Mouse (Mus musculus) olfactory bulb, adult 2 months (tissue): ENCODE data around the gene Map7d3.

Experiments
- CTCF ChIP-seq: fragments of 200-500 bp; IDR thresholded peaks from 2 replicates; pipeline ENCODE4 v1.5.1; 2012; ENCODE audit warnings: low read depth, mild to moderate bottlenecking, low read length, moderate library complexity; ENCODE audit not compliant: insufficient read depth
- POLR2A ChIP-seq: fragments of 200-500 bp; IDR thresholded peaks from 2 replicates; pipeline ENCODE4 v1.6.1; 2012; ENCODE audit warnings: mild to moderate bottlenecking, low read depth, low read length, moderate library complexity; ENCODE audit not compliant: insufficient read depth

DNA sequence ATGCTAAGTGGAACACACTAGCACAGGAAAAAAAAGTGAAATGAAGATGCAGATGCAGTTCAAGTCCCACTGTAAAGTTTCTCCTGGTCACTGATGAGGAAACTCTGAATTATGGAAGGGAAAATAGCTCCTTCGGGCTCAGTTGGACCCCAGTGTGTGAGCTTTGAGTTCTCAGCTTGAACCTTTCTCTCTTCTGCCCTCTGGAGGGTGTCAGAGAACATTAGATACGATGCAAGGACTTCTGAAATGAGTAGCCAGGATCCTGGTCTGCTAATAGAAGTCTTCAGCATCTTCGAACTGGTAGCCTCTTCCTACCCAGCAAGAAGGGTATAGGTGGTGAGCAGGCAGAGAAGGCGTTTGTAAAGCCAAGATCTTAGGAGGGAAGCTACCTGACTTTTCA, 70.6 kb downstream of the Map7d3 start:
- no peak for TF ChIP-seq CTCF
- no peak for TF ChIP-seq POLR2A
